Mouse (Mus musculus) E14TG2a.4 (cell line): Measurements from ENCODE around the gene Rpgr.

ENCODE experiments used
- CTCF ChIP-seq: conservative IDR thresholded peaks from 2 replicates; pipeline ENCODE4 v1.5.1; 2014; ENCODE audit warnings: low read length
- NANOG ChIP-seq: IDR thresholded peaks from 2 replicates; pipeline ENCODE4 v1.6.1; 2014; ENCODE audit warnings: borderline replicate concordance, low read length, mixed read lengths

GRCm38 (mm10) chrX:10258260-10258659 is 41.5 kb upstream of the Rpgr start:
- TF ChIP-seq CTCF = no peak
- TF ChIP-seq NANOG = no peak
